Mouse (Mus musculus): ENCODE results near the gene Mlx. TPM values are rescaled to one million over a fixed set of nuclear protein-coding genes. Genes with fewer than 3 reads are reported as not detected.

Mlx gene
- polyA plus RNA-seq (2014; fragmentation: Illumina TruSeq; extraction: RNeasy Lipid Tissue Mini Kit (QIAGEN cat#74804); ENCODE audit: low read depth, low replicate concordance), result 40.8 TPM

GRCm38 (mm10) chr11:101086756-101087681 is at the start of gene Mlx:
Gene Mlx (plus strand): TSS chr11:101087277.

GRCm38 (mm10) chr11:101069391-101070188 is 17.5 kb upstream of the Mlx start, which contains the start of gene Naglu:
Gene Naglu (plus strand): TSS chr11:101070012.

GRCm38 (mm10) chr11:101078121-101078520 is 9.0 kb upstream of the Mlx start, which contains the start of gene Hsd17b1:
Gene Hsd17b1 (plus strand): TSS chr11:101078411.

GRCm38 (mm10) chr11:101082208-101083082 is 4.6 kb upstream of the Mlx start, which contains the start of gene Coasy:
Gene Coasy (plus strand): TSS chr11:101082565.

GRCm38 (mm10) chr11:101095314-101096024 is 8.4 kb downstream of the Mlx start, which contains the start of gene Psmc3ip:
Gene Psmc3ip (minus strand): TSS chr11:101095436.

GRCm38 (mm10) chr11:101119761-101120544 is 32.9 kb downstream of the Mlx start, which contains the start of the genes Retreg3 and Tubg1:
Gene Retreg3 (minus strand): TSS chr11:101119893.
Gene Tubg1 (plus strand): TSS chr11:101119938.

Other genes starting within 250 kb of the Mlx start
- gene Stat5b, start 236.6 kb upstream of the Mlx start, polyA plus RNA-seq (2014; fragmentation: Illumina TruSeq; extraction: RNeasy Lipid Tissue Mini Kit (QIAGEN cat#74804); ENCODE audit: low read depth, low replicate concordance), result 12.6 TPM
- gene Stat5a, start 227.9 kb upstream of the Mlx start, polyA plus RNA-seq (2014; fragmentation: Illumina TruSeq; extraction: RNeasy Lipid Tissue Mini Kit (QIAGEN cat#74804); ENCODE audit: low read depth, low replicate concordance), result 3.6 TPM
- gene Stat3, start 147.7 kb upstream of the Mlx start, polyA plus RNA-seq (2014; fragmentation: Illumina TruSeq; extraction: RNeasy Lipid Tissue Mini Kit (QIAGEN cat#74804); ENCODE audit: low read depth, low replicate concordance), result 25.1 TPM
- gene Cavin1, start 116.4 kb upstream of the Mlx start, polyA plus RNA-seq (2014; fragmentation: Illumina TruSeq; extraction: RNeasy Lipid Tissue Mini Kit (QIAGEN cat#74804); ENCODE audit: low read depth, low replicate concordance), result 3.3 TPM
- 23.9 TPM for gene Atp6v0a1, start 77.8 kb upstream of the Mlx start, polyA plus RNA-seq (2014; fragmentation: Illumina TruSeq; extraction: RNeasy Lipid Tissue Mini Kit (QIAGEN cat#74804); ENCODE audit: low read depth, low replicate concordance)
- gene Naglu, start 17.3 kb upstream of the Mlx start, polyA plus RNA-seq (2014; fragmentation: Illumina TruSeq; extraction: RNeasy Lipid Tissue Mini Kit (QIAGEN cat#74804); ENCODE audit: low read depth, low replicate concordance), result 1.4 TPM
- gene Hsd17b1, start 8.9 kb upstream of the Mlx start, polyA plus RNA-seq (2014; fragmentation: Illumina TruSeq; extraction: RNeasy Lipid Tissue Mini Kit (QIAGEN cat#74804); ENCODE audit: low read depth, low replicate concordance), result not detected
- 11.6 TPM for gene Coasy, start 4.7 kb upstream of the Mlx start, polyA plus RNA-seq (2014; fragmentation: Illumina TruSeq; extraction: RNeasy Lipid Tissue Mini Kit (QIAGEN cat#74804); ENCODE audit: low read depth, low replicate concordance)
- gene Psmc3ip, start 8.2 kb downstream of the Mlx start, polyA plus RNA-seq (2014; fragmentation: Illumina TruSeq; extraction: RNeasy Lipid Tissue Mini Kit (QIAGEN cat#74804); ENCODE audit: low read depth, low replicate concordance), result not detected
- 43.4 TPM for gene Retreg3, start 32.6 kb downstream of the Mlx start, polyA plus RNA-seq (2014; fragmentation: Illumina TruSeq; extraction: RNeasy Lipid Tissue Mini Kit (QIAGEN cat#74804); ENCODE audit: low read depth, low replicate concordance)
- 1.6 TPM for gene Tubg1, start 32.7 kb downstream of the Mlx start, polyA plus RNA-seq (2014; fragmentation: Illumina TruSeq; extraction: RNeasy Lipid Tissue Mini Kit (QIAGEN cat#74804); ENCODE audit: low read depth, low replicate concordance)
- not detected for gene Tubg2, start 68.6 kb downstream of the Mlx start, polyA plus RNA-seq (2014; fragmentation: Illumina TruSeq; extraction: RNeasy Lipid Tissue Mini Kit (QIAGEN cat#74804); ENCODE audit: low read depth, low replicate concordance)
- 0.08 TPM for gene Cntnap1, start 83.2 kb downstream of the Mlx start, polyA plus RNA-seq (2014; fragmentation: Illumina TruSeq; extraction: RNeasy Lipid Tissue Mini Kit (QIAGEN cat#74804); ENCODE audit: low read depth, low replicate concordance)
- not detected for gene Plekhh3, start 84.1 kb downstream of the Mlx start, polyA plus RNA-seq (2014; fragmentation: Illumina TruSeq; extraction: RNeasy Lipid Tissue Mini Kit (QIAGEN cat#74804); ENCODE audit: low read depth, low replicate concordance)
- not detected for gene Ccr10, start 88.2 kb downstream of the Mlx start, polyA plus RNA-seq (2014; fragmentation: Illumina TruSeq; extraction: RNeasy Lipid Tissue Mini Kit (QIAGEN cat#74804); ENCODE audit: low read depth, low replicate concordance)
- 6.2 TPM for gene Ezh1, start 139.2 kb downstream of the Mlx start, polyA plus RNA-seq (2014; fragmentation: Illumina TruSeq; extraction: RNeasy Lipid Tissue Mini Kit (QIAGEN cat#74804); ENCODE audit: low read depth, low replicate concordance)
- gene Ramp2, start 158.8 kb downstream of the Mlx start, polyA plus RNA-seq (2014; fragmentation: Illumina TruSeq; extraction: RNeasy Lipid Tissue Mini Kit (QIAGEN cat#74804); ENCODE audit: low read depth, low replicate concordance), result 4.4 TPM
- gene Vps25, start 166.4 kb downstream of the Mlx start, polyA plus RNA-seq (2014; fragmentation: Illumina TruSeq; extraction: RNeasy Lipid Tissue Mini Kit (QIAGEN cat#74804); ENCODE audit: low read depth, low replicate concordance), result 82.1 TPM
- gene Wnk4, start 173.3 kb downstream of the Mlx start, polyA plus RNA-seq (2014; fragmentation: Illumina TruSeq; extraction: RNeasy Lipid Tissue Mini Kit (QIAGEN cat#74804); ENCODE audit: low read depth, low replicate concordance), result not detected
- not detected for gene Cntd1, start 191.7 kb downstream of the Mlx start, polyA plus RNA-seq (2014; fragmentation: Illumina TruSeq; extraction: RNeasy Lipid Tissue Mini Kit (QIAGEN cat#74804); ENCODE audit: low read depth, low replicate concordance)
- gene Coa3, start 191.8 kb downstream of the Mlx start, polyA plus RNA-seq (2014; fragmentation: Illumina TruSeq; extraction: RNeasy Lipid Tissue Mini Kit (QIAGEN cat#74804); ENCODE audit: low read depth, low replicate concordance), result 11.5 TPM
- gene Becn1, start 215.0 kb downstream of the Mlx start, polyA plus RNA-seq (2014; fragmentation: Illumina TruSeq; extraction: RNeasy Lipid Tissue Mini Kit (QIAGEN cat#74804); ENCODE audit: low read depth, low replicate concordance), result 49.8 TPM
- 96.3 TPM for gene Psme3, start 228.9 kb downstream of the Mlx start, polyA plus RNA-seq (2014; fragmentation: Illumina TruSeq; extraction: RNeasy Lipid Tissue Mini Kit (QIAGEN cat#74804); ENCODE audit: low read depth, low replicate concordance)
- not detected for gene Aoc2, start 237.8 kb downstream of the Mlx start, polyA plus RNA-seq (2014; fragmentation: Illumina TruSeq; extraction: RNeasy Lipid Tissue Mini Kit (QIAGEN cat#74804); ENCODE audit: low read depth, low replicate concordance)
- 0.16 TPM for gene Aoc3, start 243.3 kb downstream of the Mlx start, polyA plus RNA-seq (2014; fragmentation: Illumina TruSeq; extraction: RNeasy Lipid Tissue Mini Kit (QIAGEN cat#74804); ENCODE audit: low read depth, low replicate concordance)

Measured in liver, adult 10 weeks (tissue).